Mouse (Mus musculus) forebrain, postnatal 0 days (tissue): ENCODE measurements around the gene Thbs1. TPM values are rescaled to one million over a fixed set of nuclear protein-coding genes. Genes with fewer than 3 reads are reported as not detected.

Source experiments
- ATAC-seq: fragments of 200-750 bp; cut with Nextera tagmentation; 2 replicates; pipeline ENCODE4 v1.8.0; 2017; ENCODE audit warnings: mild to moderate bottlenecking, moderate library complexity
- DNase-seq: peaks from one replicate; pipeline ENCODE4 v3.0.0-alpha.2; 2015
- H3K27ac ChIP-seq: fragments of 300-500 bp; sonication (generic); 2 replicates; pipeline ENCODE4 v1.5.1; 2014; ENCODE audit warnings: low read depth, mild to moderate bottlenecking, antibody characterized with exemption, low read length, moderate library complexity, mixed read lengths
- H3K27me3 ChIP-seq: fragments of 300-500 bp; sonication (generic); 2 replicates; pipeline ENCODE4 v1.6.1; 2014; ENCODE audit warnings: mild to moderate bottlenecking, low read length, mixed read lengths; ENCODE audit not compliant: insufficient read depth
- H3K36me3 ChIP-seq: fragments of 300-500 bp; sonication (generic); 2 replicates; pipeline ENCODE4 v1.6.1; 2014; ENCODE audit warnings: mild to moderate bottlenecking, moderate library complexity; ENCODE audit not compliant: insufficient read depth
- H3K4me1 ChIP-seq: fragments of 300-500 bp; sonication (generic); 2 replicates; pipeline ENCODE4 v1.6.1; 2014; ENCODE audit warnings: antibody characterized with exemption; ENCODE audit not compliant: insufficient read depth
- H3K4me2 ChIP-seq: fragments of 300-500 bp; sonication (generic); 2 replicates; pipeline ENCODE4 v1.6.1; 2014; ENCODE audit warnings: low read depth, mild to moderate bottlenecking, moderate library complexity
- H3K4me3 ChIP-seq: fragments of 300-500 bp; sonication (generic); 2 replicates; pipeline ENCODE4 v1.5.1; 2014; ENCODE audit warnings: low read depth, low read length, mixed read lengths
- H3K9ac ChIP-seq: fragments of 300-500 bp; sonication (generic); 2 replicates; pipeline ENCODE4 v1.6.1; 2014; ENCODE audit warnings: mild to moderate bottlenecking
- H3K9me3 ChIP-seq: fragments of 300-500 bp; sonication (generic); 2 replicates; pipeline ENCODE4 v1.6.1; 2016; ENCODE audit warnings: low read length
- CTCF ChIP-seq: sonication (generic); IDR thresholded peaks from 2 replicates; pipeline ENCODE4 v1.5.1; 2016; ENCODE audit warnings: antibody characterized with exemption, control low read depth, low read depth
- WGBS: fragments of 180-500 bp; shearing (Covaris S2); extraction: QIAGEN DNeasy Blood & Tissue Kit; methylation state at CpG from one replicate; pipeline ENCODE4 v1.1.7; 2014; 5-methylcytosine and 5-hydroxymethylcytosine counted together
- polyA plus RNA-seq: library from polyadenylated mRNA; unstranded; fragments of >200 nt; fragmentation: Nextera tagmentation; extraction: Ambion mirVana; gene quantifications from 2 replicates; pipeline ENCODE4 v1.2.1, GENCODE M21; 2015
- total RNA-seq: library from RNA; depleted of rRNA; stranded (reverse); fragments of >200 nt; gene quantifications from 2 replicates; pipeline ENCODE4 v1.2.3, GENCODE M21; 2014

Gene Thbs1
- total and polyA plus RNA-seq, 2 experiments from 2014 or later = 4.4 to 16.0 TPM

DNA sequence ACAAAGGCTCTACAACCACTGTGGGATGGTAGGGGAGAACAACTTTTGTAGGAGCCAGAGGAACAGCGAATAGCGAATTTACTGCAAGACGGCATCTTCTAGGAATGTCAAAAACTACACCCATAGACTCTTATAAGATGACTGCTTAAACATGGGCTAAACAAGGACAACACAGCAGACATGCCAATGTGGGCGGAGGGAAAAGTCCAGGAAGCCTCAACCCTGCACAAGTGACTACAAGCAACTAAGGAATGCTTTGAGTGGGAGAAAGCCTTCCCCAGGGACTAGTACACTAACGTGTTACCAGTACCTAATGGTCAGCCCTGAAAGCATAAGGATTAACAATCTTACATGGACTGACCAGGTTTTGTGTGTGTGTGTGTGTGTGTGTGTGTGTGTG is 20.4 kb upstream of the Thbs1 start:
- H3K4me3 ChIP-seq = no peak overlapping the region
- H3K36me3 ChIP-seq = no peaks in the 10 kb centered on the region
- ATAC-seq = no peak
- no peak overlapping the region for H3K27ac ChIP-seq
- H3K9ac ChIP-seq = no peak overlapping the region
- no peaks in the 10 kb centered on the region for H3K27me3 ChIP-seq
- WGBS = 93% methylated on average over 5 of the region's 5 CpGs
- no peak for TF ChIP-seq CTCF
- no peak for DNase-seq
- H3K9me3 ChIP-seq = no peaks in the 10 kb centered on the region
- H3K4me1 ChIP-seq = no peaks in the 10 kb centered on the region
- H3K4me2 ChIP-seq = no peak overlapping the region

DNA sequence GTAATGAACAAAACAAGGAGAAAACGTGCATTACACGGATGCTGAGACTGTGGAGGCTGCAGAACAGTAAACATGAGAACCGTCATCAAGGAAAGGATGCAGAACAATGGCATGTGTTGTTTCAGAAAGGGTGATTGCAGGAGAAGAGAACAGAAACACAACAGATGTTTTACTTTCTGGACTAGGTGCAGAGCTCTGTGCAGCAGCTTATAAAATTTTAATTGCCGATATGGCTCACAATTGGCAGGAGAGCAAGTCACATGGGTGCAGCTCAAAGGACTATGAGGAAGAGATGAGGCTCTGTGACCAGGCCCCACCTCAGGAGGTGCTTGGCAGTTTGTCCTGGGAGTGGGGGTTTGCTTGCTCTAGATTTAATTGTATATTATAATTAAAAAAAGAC is 12.6 kb upstream of the Thbs1 start:
- 39% methylated on average over 4 of the region's 4 CpGs for WGBS
- no peak overlapping the region for H3K9ac ChIP-seq
- H3K4me1 ChIP-seq = no peaks in the 10 kb centered on the region
- no peaks in the 10 kb centered on the region for H3K36me3 ChIP-seq
- H3K4me2 ChIP-seq = no peak overlapping the region
- no peak overlapping the region for H3K4me3 ChIP-seq
- no peak overlapping the region for H3K27ac ChIP-seq
- no peaks in the 10 kb centered on the region for H3K27me3 ChIP-seq
- no peak for TF ChIP-seq CTCF
- no peaks in the 10 kb centered on the region for H3K9me3 ChIP-seq
- DNase-seq (no peak), ATAC-seq (no peak)

DNA sequence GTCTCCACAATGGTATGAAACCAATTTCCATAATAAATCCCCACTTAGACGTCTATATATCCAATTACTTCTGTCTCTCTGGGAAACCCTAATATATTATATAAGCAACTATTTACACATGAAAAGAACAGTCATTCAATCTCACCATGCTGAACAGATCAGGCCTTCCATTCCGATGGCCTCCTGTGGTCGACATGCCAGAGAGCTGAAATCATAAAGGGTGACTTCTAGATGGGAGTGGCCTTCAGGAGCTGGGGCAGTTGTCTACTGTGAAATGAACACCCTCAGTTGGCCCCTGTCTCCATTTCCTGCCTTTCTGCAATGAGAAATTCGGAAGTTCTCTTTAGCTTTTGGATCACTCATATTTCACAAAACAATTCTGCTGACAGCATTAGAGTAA is 9.5 kb upstream of the Thbs1 start:
- H3K36me3 ChIP-seq = no peaks in the 10 kb centered on the region
- DNase-seq (no peak), ATAC-seq (no peak)
- 37% methylated on average over 4 of the region's 4 CpGs for WGBS
- H3K4me3 ChIP-seq = no peak overlapping the region
- H3K27me3 ChIP-seq = no peaks in the 10 kb centered on the region
- no peak for TF ChIP-seq CTCF
- no peak overlapping the region for H3K9ac ChIP-seq
- H3K9me3 ChIP-seq = no peaks in the 10 kb centered on the region
- H3K27ac ChIP-seq = no peak overlapping the region
- no peak overlapping the region for H3K4me2 ChIP-seq
- H3K4me1 ChIP-seq = no peaks in the 10 kb centered on the region

DNA sequence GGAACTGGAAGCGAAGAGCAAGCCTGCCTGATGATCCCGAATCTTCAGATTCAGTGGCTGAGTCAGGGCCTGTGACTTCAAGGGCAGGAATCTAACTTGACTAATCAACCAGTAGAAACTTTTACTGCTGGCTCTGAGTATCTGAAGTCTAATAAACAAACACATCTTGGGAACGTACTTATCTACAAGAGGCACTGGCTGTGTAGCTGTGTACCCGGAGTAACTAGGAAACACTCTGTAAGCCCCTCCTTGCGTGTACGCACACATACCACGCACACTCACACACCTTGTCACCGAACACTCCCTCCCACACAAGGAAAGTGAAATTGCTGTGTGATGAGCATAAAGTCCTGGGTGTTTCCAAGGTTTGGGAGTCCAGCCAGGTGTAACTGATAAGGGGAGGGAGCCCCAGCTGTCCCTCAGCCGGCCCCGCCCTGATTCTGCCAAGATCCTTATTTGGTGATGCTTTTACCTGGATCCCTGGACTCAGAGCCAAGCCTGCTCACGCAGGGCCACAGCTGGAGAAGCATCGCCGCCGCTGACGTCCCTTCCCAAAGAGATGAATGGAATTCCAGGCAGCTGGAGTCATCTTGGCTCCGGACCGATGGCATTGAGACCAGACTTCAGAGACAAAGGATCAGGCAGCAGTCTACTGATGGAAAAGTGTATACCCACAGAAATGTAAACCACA is 1.3 kb upstream of the Thbs1 start:
- Histone ChIP-seq H3K9ac (peak overlapping the region; percentile 43), H3K9me3 (no peaks in the 10 kb centered on the region), H3K4me2 (peak overlapping the region; percentile 96), H3K27me3 (no peaks in the 10 kb centered on the region; the same call in 1 of the 2 replicates), H3K4me3 (peak overlapping the region; percentile 48), H3K27ac (no peak overlapping the region), H3K4me1 (peaks cover 3% of the 10 kb centered on the region; the same call in 1 of the 2 replicates), H3K36me3 (no peaks in the 10 kb centered on the region)
- ATAC-seq (peak; percentile 26; the same call in 1 of the 2 replicates), DNase-seq (peak; percentile 41)
- no peak for TF ChIP-seq CTCF
- 34% methylated on average over 17 of the region's 17 CpGs for WGBS

DNA sequence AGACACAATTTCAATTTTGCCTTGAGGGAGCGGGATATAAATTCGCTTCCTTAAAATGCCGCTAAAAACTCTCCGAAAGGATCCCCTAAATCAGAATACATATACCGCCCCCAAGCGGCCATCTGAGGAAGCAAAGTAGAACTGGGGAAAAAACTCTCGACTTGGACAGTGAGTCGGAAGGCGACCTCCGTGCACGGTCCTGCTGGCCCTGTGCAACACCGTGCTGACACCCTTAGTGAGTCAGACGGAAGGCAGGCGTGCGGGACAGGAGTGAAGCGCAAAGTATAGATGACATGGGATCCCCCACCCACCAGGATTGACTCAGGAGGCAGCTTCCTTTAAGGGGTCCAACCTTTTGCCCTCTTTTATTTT is 574 bp upstream of the Thbs1 start:
- ATAC-seq (peak; percentile 68), DNase-seq (peak; percentile 90)
- H3K4me2 ChIP-seq = peak overlapping the region; percentile 96
- no peaks in the 10 kb centered on the region for H3K36me3 ChIP-seq
- H3K9ac ChIP-seq = peak overlapping the region; percentile 48
- no peaks in the 10 kb centered on the region for H3K9me3 ChIP-seq
- peak; percentile 86 for TF ChIP-seq CTCF
- peak overlapping the region; percentile 48 for H3K4me3 ChIP-seq
- H3K27ac ChIP-seq = no peak overlapping the region
- no peaks in the 10 kb centered on the region; the same call in 1 of the 2 replicates for H3K27me3 ChIP-seq
- under 1% methylated on average over 16 of the region's 16 CpGs for WGBS
- H3K4me1 ChIP-seq = peaks cover 3% of the 10 kb centered on the region; the same call in 1 of the 2 replicates

DNA sequence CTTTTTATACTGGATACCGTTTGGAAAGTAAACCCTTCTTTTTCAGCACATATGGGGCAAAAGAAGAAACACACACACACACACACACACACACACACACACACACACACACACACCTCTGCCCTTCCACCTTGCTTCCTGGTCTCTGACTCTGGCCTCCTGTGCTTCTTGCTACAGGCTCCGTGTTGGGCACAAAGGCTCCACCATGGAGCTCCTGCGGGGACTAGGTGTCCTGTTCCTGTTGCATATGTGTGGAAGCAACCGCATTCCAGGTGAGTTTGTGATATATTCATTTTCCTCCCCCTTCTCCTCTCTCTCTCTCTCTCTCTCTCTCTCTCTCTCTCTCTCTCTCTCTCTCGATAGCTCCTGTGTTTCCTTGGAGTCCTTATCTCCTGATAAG is 762 bp downstream of the Thbs1 start:
- Histone ChIP-seq H3K4me3 (peak overlapping the region; percentile 48), H3K4me1 (peaks cover 3% of the 10 kb centered on the region; the same call in 1 of the 2 replicates), H3K9ac (no peak overlapping the region), H3K4me2 (peak overlapping the region; percentile 96), H3K9me3 (no peaks in the 10 kb centered on the region), H3K27ac (no peak overlapping the region), H3K36me3 (no peaks in the 10 kb centered on the region), H3K27me3 (no peaks in the 10 kb centered on the region; the same call in 1 of the 2 replicates)
- DNase-seq (no peak), ATAC-seq (no peak)
- TF ChIP-seq CTCF = no peak
- 29% methylated on average over 5 of the region's 5 CpGs for WGBS

DNA sequence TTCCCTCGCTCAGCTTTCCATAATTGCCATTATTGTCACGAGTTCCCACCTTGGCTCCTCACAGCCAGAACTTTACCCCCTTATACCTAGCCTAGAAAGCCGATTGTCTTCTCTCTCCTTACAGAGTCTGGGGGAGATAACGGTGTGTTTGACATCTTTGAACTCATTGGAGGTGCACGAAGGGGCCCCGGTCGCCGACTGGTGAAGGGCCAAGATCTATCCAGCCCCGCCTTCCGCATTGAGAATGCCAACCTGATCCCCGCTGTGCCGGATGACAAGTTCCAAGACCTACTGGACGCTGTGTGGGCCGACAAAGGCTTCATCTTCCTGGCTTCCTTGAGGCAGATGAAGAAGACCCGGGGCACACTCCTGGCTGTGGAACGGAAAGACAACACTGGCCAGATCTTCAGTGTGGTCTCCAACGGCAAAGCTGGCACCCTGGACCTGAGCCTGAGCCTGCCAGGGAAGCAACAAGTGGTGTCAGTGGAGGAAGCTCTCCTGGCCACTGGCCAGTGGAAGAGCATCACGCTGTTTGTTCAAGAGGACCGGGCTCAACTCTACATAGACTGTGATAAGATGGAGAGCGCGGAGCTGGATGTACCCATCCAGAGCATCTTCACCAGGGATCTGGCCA is 1.3 kb downstream of the Thbs1 start:
- Histone ChIP-seq H3K9me3 (no peaks in the 10 kb centered on the region), H3K9ac (no peak overlapping the region), H3K4me1 (peaks cover 3% of the 10 kb centered on the region; the same call in 1 of the 2 replicates), H3K4me2 (peak overlapping the region; percentile 96), H3K4me3 (peak overlapping the region; percentile 48), H3K27ac (no peak overlapping the region), H3K27me3 (no peaks in the 10 kb centered on the region; the same call in 1 of the 2 replicates), H3K36me3 (no peaks in the 10 kb centered on the region)
- DNase-seq = no peak
- ATAC-seq = no peak
- no peak for TF ChIP-seq CTCF
- WGBS = 50% methylated on average over 21 of the region's 21 CpGs
